Mouse (Mus musculus) limb, embryonic 12.5 days (tissue): Measurements from ENCODE around the gene Olfr551. TPM values are rescaled to one million over a fixed set of nuclear protein-coding genes. Genes with fewer than 3 reads are reported as not detected.

Experiments used
- ATAC-seq: fragments of 200-750 bp; cut with Nextera tagmentation; 2 replicates; pipeline ENCODE4 v1.8.0; 2017; ENCODE audit warnings: low read depth, moderate TSS enrichment; ENCODE audit not compliant: insufficient number of reproducible peaks, insufficient read depth, low FRiP score, low TSS enrichment
- H3K27ac ChIP-seq: fragments of 300-500 bp; sonication (generic); 2 replicates; pipeline ENCODE4 v1.5.1; 2016; ENCODE audit warnings: mild to moderate bottlenecking, moderate library complexity
- H3K27me3 ChIP-seq: fragments of 300-500 bp; sonication (generic); 2 replicates; pipeline ENCODE4 v1.6.1; 2016; ENCODE audit warnings: mild to moderate bottlenecking, moderate library complexity
- H3K36me3 ChIP-seq: fragments of 300-500 bp; sonication (generic); 2 replicates; pipeline ENCODE4 v1.6.1; 2016; ENCODE audit warnings: mild to moderate bottlenecking, moderate library complexity
- H3K4me1 ChIP-seq: fragments of 300-500 bp; sonication (generic); replicated peaks from 2 replicates; pipeline ENCODE4 v1.6.1; 2016
- H3K4me2 ChIP-seq: fragments of 300-500 bp; sonication (generic); 2 replicates; pipeline ENCODE4 v1.6.1; 2016; ENCODE audit warnings: mild to moderate bottlenecking, moderate library complexity
- H3K4me3 ChIP-seq: fragments of 300-500 bp; sonication (generic); replicated peaks from 2 replicates; pipeline ENCODE4 v1.5.1; 2016; ENCODE audit warnings: mild to moderate bottlenecking
- H3K9ac ChIP-seq: fragments of 300-500 bp; sonication (generic); replicated peaks from 2 replicates; pipeline ENCODE4 v1.6.1; 2016; ENCODE audit warnings: mild to moderate bottlenecking, moderate library complexity
- H3K9me3 ChIP-seq: fragments of 300-500 bp; sonication (generic); 2 replicates; pipeline ENCODE4 v1.6.1; 2016; ENCODE audit warnings: mild to moderate bottlenecking, moderate library complexity
- WGBS: fragments of 180-500 bp; shearing (Covaris S2); methylation state at CpG from one replicate; pipeline ENCODE4 v1.1.7; 2016; 5-methylcytosine and 5-hydroxymethylcytosine counted together
- polyA plus RNA-seq: library from polyadenylated mRNA; unstranded; fragments of >200 nt; fragmentation: Nextera tagmentation; extraction: Ambion mirVana; gene quantifications from 2 replicates; pipeline ENCODE4 v1.2.1, GENCODE M21; 2016

Gene Olfr551
- polyA plus RNA-seq, 1 experiment from 2014 or later: not detected

DNA sequence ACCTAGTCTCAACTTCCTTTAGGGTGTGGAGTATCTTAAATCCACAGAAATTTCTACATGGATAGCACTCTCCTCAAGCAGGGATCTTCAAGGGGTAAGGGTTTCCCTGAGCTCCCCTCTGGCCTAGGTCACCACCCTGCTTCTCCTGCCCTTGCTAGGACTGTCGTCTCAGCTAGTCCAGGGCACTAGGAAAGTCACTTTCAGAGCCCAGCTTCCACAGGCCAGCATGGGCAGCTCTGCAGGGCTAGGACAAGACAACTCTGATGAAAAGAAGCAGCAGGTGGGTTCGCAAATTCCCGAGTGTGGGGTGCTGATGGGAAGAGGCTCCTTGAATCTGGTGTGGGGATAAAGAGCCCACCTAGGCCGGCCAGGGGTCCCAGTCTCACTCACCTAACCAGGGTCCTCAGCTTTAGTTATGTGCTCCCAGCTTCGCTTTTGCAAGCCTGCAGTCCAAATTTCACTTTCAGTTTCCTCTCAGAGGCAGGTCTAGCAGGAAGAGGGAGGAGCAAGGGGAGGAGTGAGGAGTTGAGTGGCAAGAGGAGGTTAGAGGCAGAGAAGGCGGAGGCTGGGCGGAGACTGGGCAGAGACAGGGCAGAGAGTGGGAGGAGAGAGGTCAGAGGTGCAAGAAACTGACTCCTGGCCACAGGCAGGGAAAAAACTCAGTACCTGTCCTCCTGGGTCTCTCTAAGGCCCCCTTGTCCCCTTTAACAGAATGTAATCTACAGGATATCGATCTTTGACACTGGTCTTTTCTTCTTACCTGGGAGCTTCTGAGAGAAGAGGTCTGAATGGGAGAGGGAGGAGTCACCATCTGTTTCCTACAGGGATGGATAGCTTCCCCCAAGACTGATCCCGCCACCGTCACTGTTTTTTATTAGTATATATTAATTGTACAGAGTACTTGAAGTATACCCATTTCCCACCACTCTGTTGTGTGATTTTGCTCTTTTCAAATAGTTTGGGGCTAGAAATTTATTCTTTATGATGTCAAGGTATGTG is 26.4 kb downstream of the Olfr551 start, which contains the start of gene Trim21:
Trim21 (minus strand) TSS at position 488 of the 999 bp plus-strand sequence.
- peak; percentile 96 for ATAC-seq
- H3K27me3 ChIP-seq: no peaks in the 10 kb centered on the region
- H3K27ac ChIP-seq: no peak within 1 kb of the TSS
- peak within 1 kb of the TSS; percentile 56; the same call in 1 of the 2 replicates for H3K9ac ChIP-seq
- 0 out of 2 replicates have a peak, but pooled peaks cover 8% of the 10 kb centered on the region for H3K4me1 ChIP-seq
- H3K4me3 ChIP-seq: peak within 1 kb of the TSS; percentile 46
- H3K4me2 ChIP-seq: peak within 1 kb of the TSS; percentile 63
- WGBS: 24% methylated on average over 10 of the region's 10 CpGs
- H3K9me3 ChIP-seq: no peaks in the 10 kb centered on the region
- no peaks in the 10 kb centered on the region for H3K36me3 ChIP-seq

- H3K4me3 ChIP-seq: no peak overlapping the region
- H3K27me3 ChIP-seq: no peaks in the 10 kb centered on the region
- no peak for ATAC-seq
- no peaks in the 10 kb centered on the region for H3K36me3 ChIP-seq
- no peak overlapping the region for H3K9ac ChIP-seq
- WGBS: 83% methylated on average over 3 of the region's 3 CpGs
- no peaks in the 10 kb centered on the region for H3K4me1 ChIP-seq
- H3K27ac ChIP-seq: no peak overlapping the region
- H3K9me3 ChIP-seq: no peaks in the 10 kb centered on the region
- H3K4me2 ChIP-seq: no peak overlapping the region
Observed at GRCm38 (mm10) chr7:102553279-102553678, 38.4 kb downstream of the Olfr551 start.

- no peaks in the 10 kb centered on the region for H3K9me3 ChIP-seq
- no peaks in the 10 kb centered on the region for H3K36me3 ChIP-seq
- no peak within 1 kb of the TSS for H3K9ac ChIP-seq
- H3K4me2 ChIP-seq: no peak within 1 kb of the TSS
- ATAC-seq: no peak
- WGBS: 85% methylated on average over 3 of the region's 3 CpGs
- H3K27ac ChIP-seq: no peak within 1 kb of the TSS
- no peaks in the 10 kb centered on the region for H3K4me1 ChIP-seq
- no peak within 1 kb of the TSS for H3K4me3 ChIP-seq
- no peaks in the 10 kb centered on the region for H3K27me3 ChIP-seq
Observed at GRCm38 (mm10) chr7:102549570-102549969, 42.1 kb downstream of the Olfr551 start, which contains the start of gene Olfr549. Gene Olfr549 (plus strand): TSS chr7:102549870.

DNA sequence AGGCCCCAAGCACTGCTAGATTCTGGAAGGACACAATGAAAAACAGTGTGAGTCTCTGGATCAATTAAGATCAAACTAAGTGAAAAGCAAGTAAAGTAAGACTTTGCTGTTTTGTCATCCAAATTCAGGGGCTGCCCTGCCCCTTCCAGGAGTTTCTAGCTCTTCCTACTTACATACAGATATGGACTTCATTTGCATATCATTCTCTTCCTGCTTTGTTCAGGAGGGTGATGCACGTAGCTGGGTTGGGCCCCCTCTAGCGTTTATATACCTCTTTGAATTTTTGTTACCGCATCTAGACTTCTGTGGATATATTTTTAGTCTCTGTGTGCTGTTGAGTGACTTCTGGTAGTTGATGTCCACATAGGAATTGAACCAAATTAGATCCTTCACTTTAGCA is 50.4 kb downstream of the Olfr551 start:
- no peak overlapping the region for H3K4me3 ChIP-seq
- no peaks in the 10 kb centered on the region for H3K9me3 ChIP-seq
- ATAC-seq: no peak
- WGBS: 73% methylated on average over 3 of the region's 3 CpGs
- no peak overlapping the region for H3K4me2 ChIP-seq
- no peaks in the 10 kb centered on the region for H3K36me3 ChIP-seq
- H3K27me3 ChIP-seq: no peaks in the 10 kb centered on the region
- H3K9ac ChIP-seq: no peak overlapping the region
- H3K4me1 ChIP-seq: no peaks in the 10 kb centered on the region
- H3K27ac ChIP-seq: no peak overlapping the region

DNA sequence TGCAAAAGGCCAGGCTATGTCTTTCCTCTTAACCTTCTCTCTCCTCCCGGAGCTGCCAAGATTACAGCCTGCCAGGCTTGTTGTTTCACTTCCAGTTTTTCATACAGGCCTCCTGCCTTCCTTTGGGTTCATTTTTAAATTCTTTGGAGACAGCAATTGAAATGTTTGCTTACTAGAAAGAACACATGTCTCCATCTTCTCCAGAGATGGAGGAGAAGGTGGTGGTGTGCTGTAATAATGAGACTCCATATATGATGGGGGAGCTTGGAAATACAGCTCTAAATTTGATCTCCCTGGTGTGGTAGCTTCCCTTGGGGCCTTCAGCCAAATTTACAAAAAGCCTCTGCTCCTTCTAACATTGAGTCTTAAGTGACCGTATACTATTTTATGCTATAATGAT is 51.1 kb downstream of the Olfr551 start, which contains the start of gene Olfr548-ps1:
Olfr548-ps1 (plus strand) TSS at position 301 of the 400 bp plus-strand sequence.
- H3K4me1 ChIP-seq: no peaks in the 10 kb centered on the region
- ATAC-seq: no peak
- no peaks in the 10 kb centered on the region for H3K27me3 ChIP-seq
- no peak within 1 kb of the TSS for H3K9ac ChIP-seq
- H3K4me2 ChIP-seq: no peak within 1 kb of the TSS
- H3K9me3 ChIP-seq: no peaks in the 10 kb centered on the region
- 84% methylated on average over 2 of the region's 2 CpGs for WGBS
- no peak within 1 kb of the TSS for H3K27ac ChIP-seq
- H3K4me3 ChIP-seq: no peak within 1 kb of the TSS
- no peaks in the 10 kb centered on the region for H3K36me3 ChIP-seq

DNA sequence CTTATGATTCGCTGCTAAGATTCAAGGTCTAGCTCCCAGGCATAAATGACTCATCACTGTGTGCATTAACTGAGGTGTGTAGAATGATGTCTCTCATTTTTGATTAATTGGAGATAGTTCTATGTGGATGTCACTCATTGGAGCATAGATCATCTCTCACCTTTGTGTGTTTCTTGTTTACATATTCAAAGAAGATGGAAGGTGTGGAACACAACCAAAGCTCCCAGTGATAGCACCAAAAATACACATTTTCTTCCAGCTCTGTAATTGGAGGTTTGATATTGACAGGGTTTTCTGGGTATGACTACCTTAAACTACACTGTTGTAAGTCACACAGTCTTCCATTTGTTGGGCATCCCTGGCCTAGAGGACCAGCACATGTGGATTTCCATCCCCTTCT is 57.2 kb downstream of the Olfr551 start, which contains the start of gene Olfr547:
Olfr547 (plus strand) TSS at position 301 of the 400 bp plus-strand sequence.
- Histone ChIP-seq H3K27me3 (no peaks in the 10 kb centered on the region), H3K9ac (no peak within 1 kb of the TSS), H3K4me1 (no peaks in the 10 kb centered on the region), H3K4me3 (no peak within 1 kb of the TSS), H3K36me3 (no peaks in the 10 kb centered on the region), H3K9me3 (no peaks in the 10 kb centered on the region), H3K4me2 (no peak within 1 kb of the TSS), H3K27ac (no peak within 1 kb of the TSS)
- 92% methylated on average over 1 of the region's 1 CpGs for WGBS
- no peak for ATAC-seq

Other genes with a start within 250 kb of the Olfr551 start
- 190 and 192 TPM in 2 replicates for gene Rrm1, start 150.2 kb downstream of the Olfr551 start, polyA plus RNA-seq
- gene Olfr543, start 110.2 kb downstream of the Olfr551 start, polyA plus RNA-seq: 0.24 and 0.33 TPM in 2 replicates
- gene Olfr544, start 103.6 kb downstream of the Olfr551 start, polyA plus RNA-seq: not detected in 2 replicates
- gene Olfr545, start 92.3 kb downstream of the Olfr551 start, polyA plus RNA-seq: 0.09 TPM in 1 of 2 replicates, not detected in the other
- not detected in 2 replicates for gene Olfr547, start 57.1 kb downstream of the Olfr551 start, polyA plus RNA-seq
- gene Olfr548-ps1, start 51.0 kb downstream of the Olfr551 start, polyA plus RNA-seq: not detected in 2 replicates
- not detected in 2 replicates for gene Olfr549, start 42.0 kb downstream of the Olfr551 start, polyA plus RNA-seq
- 0.44 and 0.59 TPM in 2 replicates for gene Trim21, start 26.4 kb downstream of the Olfr551 start, polyA plus RNA-seq
- gene Olfr550, start 20.4 kb downstream of the Olfr551 start, polyA plus RNA-seq: not detected in 2 replicates
- not detected in 2 replicates for gene Olfr552, start 5.9 kb upstream of the Olfr551 start, polyA plus RNA-seq
- gene Olfr553, start 26.3 kb upstream of the Olfr551 start, polyA plus RNA-seq: not detected in 2 replicates
- not detected in 2 replicates for gene Olfr554, start 46.5 kb upstream of the Olfr551 start, polyA plus RNA-seq
- gene Olfr555, start 66.9 kb upstream of the Olfr551 start, polyA plus RNA-seq: not detected in 2 replicates
- not detected in 2 replicates for gene Olfr556, start 73.0 kb upstream of the Olfr551 start, polyA plus RNA-seq
- 14.9 and 15.0 TPM in 2 replicates for gene Trim68, start 95.4 kb upstream of the Olfr551 start, polyA plus RNA-seq
- not detected in 2 replicates for gene Olfr557, start 104.0 kb upstream of the Olfr551 start, polyA plus RNA-seq
- gene Olfr558, start 110.3 kb upstream of the Olfr551 start, polyA plus RNA-seq: not detected in 2 replicates
- not detected in 2 replicates for gene Olfr33, start 127.2 kb upstream of the Olfr551 start, polyA plus RNA-seq
- gene Olfr559, start 135.6 kb upstream of the Olfr551 start, polyA plus RNA-seq: not detected in 2 replicates
- gene Olfr560, start 167.5 kb upstream of the Olfr551 start, polyA plus RNA-seq: not detected in 2 replicates
- not detected in 2 replicates for gene Olfr78, start 167.6 kb upstream of the Olfr551 start, polyA plus RNA-seq
- not detected in 2 replicates for gene Olfr561, start 179.3 kb upstream of the Olfr551 start, polyA plus RNA-seq
- not detected in 2 replicates for gene Olfr564, start 211.6 kb upstream of the Olfr551 start, polyA plus RNA-seq